Mouse (Mus musculus) layer of hippocampus, postnatal 14 days (tissue): ENCODE results near the gene Fasl. TPM values are rescaled to one million over a fixed set of nuclear protein-coding genes. Genes with fewer than 3 reads are reported as not detected.

Source experiments
- DNase-seq, 2 experiments: peaks; one replicate each; pipeline ENCODE4 v3.0.0; 2021 to 2022; ENCODE audit warnings: low spot score in 2 of 2, mixed read lengths in 1 of 2
- long read RNA-seq, 2 experiments: library from polyadenylated mRNA; stranded (forward); transcript quantifications; one replicate each; pipeline ENCODE4 v2.0.0; 2021
- total RNA-seq, 2 experiments: library from RNA; stranded (reverse); gene quantifications; 2 replicates each; pipeline ENCODE4 v1.2.3; 2021

Gene Fasl
- not detected for total RNA-seq
- long read RNA-seq, experiment 1, result 0 reads
- long read RNA-seq, experiment 2, result 0 reads

DNA sequence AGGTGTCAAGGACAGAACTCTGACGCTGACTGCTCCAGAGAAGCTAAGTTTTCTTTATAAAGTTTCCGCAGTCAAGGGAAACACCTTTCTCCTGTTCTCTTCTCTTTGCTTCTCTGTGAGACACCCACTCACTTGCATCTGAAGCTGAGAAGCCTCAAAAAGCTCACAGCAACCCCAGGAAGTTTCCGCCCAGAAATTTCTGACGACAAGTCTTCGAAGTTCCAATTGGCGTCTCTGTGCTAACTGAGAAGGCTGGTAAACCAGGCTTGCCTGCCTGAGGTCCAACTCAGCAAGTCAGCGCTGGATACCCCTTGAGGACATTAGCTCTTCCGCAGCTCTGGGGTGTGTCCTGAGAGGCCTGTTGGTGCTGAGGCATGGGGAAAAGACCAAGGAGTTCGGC is at the start of gene Fasl:
TSS of gene Fasl (minus strand) at position 157 of the 400 bp plus-strand sequence.
- no peak for DNase-seq

DNA sequence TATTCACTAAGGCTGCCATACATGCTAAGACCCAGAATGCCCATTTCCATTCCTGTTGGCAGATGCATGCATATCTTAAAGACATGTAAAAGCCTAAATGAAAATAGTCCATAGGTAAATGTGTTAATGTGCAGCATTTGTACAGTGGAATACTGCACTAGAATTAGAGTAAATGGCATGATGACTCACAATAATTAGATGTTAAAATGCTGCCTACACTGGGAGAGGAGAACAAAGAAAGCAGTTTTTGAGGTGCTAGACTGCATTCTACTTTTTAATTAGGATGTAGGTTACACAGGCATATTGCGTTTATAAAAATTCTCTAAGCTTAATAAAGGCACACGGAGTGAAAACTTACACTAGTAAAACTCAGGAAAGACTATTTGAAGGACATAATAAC is 38.4 kb upstream of the Fasl start:
- no peak for DNase-seq

DNA sequence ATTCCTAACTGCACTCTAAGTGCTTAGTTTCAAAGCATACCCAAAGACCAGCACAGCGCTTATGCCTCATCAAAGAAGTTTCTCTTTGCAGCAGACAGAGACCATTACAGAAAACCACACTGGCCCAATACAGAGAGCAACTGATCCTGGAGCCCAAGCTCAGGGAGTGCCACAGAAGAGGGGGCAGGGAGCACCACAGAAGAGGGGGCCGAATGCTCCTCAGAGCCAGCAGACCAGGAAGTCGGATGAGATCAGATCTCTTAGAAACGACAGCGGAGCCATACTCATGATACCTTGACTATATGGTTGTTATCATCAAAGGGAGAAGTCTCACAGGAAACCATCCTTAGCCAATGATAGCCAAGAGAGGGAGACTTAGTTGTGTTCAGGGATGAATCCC is 21.1 kb upstream of the Fasl start:
- no peak for DNase-seq

DNA sequence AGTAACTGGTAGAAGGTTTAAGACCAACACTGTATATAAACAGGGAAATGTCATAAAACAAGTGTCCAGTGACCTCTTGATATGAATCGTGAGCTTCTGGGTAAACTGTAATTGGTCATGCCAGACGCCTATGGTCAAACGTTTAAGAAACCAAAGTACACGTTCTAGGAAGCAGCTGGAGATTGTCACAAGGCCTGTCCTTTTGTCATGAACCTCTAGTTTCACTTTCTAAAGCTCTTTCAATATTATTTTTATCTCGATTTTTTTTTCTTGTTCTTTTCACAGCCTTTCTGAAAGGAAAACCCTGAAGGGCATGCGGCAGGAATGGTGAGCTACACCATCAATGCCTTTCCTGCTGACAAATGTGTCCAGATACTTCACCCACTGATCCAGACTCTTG is 20.7 kb upstream of the Fasl start:
- DNase-seq, result no peak

DNA sequence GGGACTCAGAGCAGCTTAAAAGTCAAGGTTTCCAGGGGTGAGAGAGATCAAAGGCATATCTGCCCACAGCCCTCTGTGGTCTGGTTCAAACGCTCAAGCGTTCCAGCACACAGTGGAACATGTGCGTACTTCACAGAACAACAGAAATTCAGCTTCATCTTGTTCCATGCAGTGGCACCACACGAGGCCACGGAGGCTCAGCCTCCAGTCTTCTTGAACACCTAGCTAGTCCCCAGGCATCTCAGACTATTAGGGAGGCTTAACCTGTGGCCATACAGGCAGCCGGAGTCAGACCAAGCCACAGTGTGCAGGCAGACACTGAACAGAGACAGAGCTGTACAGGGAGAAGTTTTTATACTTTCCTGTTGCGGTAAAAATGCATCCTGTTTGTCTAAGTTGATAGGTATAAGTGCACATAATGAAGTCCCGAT is 16.3 kb upstream of the Fasl start:
- DNase-seq, result no peak

DNA sequence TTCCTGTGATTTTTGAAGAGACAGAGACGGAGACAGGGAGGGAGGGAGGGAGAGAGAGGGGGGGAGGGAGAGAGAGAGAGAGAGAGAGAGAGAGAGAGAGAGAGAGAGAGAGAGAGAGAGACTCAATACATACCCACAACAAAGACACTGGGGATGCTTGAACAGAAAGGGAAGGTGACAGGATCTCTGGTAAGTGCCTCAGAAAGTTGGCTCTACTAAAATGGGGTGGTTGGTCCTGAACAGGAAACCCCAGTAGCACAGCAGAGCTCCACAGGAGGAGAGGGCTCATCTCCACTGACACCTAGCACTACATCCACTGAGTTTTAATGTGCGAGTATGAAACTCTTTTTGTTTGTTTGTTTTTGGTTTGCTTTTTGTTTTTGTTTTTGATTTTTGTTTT is 13.0 kb upstream of the Fasl start:
- no peak for DNase-seq

DNA sequence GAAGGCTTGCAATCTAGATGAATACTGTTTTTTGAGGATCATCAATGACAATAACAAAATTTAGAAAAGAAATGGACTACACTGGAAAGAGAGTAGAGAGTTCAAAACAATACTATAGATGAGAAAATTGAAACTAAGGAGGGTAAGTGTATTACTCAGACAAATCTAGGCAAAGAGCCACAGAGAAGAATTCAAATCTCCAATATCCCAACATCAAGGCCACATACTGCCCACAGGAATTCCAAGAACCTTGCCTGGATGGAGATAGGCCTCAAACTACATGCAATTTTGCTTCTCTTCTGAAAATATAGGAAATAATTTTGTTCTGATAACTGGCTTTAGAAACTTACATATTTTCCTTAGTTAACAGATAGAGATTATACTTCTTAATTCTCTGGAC is 12.0 kb upstream of the Fasl start:
- no peak for DNase-seq

DNA sequence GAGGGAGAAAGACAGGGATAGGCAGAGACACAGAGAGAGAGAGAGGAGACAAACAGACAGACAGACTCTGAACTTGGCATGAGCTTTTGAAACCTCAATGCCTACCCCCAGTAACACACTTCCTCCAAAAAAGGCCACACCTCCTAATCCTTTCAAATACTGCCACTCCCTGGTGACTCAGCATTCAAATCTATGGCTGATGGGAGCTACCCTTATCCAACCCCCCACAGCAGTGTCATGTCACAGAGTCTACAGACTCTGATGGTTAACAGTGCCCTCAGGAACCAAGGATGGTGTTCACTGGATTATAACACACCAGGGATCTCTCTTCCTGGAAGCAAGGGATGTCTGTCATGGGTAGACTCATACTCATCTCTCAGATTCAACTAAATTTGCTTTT is 11.5 kb upstream of the Fasl start:
- DNase-seq, result no peak

DNA sequence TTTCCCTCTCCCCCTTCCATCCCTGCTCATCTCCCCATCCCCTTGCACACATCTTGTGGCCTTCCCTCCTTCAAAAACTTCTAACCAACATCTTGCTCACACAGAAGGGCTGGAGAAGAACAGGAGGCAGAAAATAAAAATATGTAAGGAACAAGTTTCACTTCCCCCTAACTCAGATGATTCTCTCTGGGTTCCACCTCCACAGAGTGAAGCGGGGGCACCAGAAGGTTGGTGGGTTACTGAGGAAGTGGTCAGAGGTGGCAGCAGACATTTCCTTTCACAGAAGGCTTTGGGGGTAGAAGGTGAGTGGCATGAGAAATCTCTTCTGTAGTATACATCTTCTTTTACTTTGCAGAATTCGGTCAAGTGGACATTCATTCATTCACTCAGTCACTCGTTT is 10.6 kb upstream of the Fasl start:
- no peak for DNase-seq

DNA sequence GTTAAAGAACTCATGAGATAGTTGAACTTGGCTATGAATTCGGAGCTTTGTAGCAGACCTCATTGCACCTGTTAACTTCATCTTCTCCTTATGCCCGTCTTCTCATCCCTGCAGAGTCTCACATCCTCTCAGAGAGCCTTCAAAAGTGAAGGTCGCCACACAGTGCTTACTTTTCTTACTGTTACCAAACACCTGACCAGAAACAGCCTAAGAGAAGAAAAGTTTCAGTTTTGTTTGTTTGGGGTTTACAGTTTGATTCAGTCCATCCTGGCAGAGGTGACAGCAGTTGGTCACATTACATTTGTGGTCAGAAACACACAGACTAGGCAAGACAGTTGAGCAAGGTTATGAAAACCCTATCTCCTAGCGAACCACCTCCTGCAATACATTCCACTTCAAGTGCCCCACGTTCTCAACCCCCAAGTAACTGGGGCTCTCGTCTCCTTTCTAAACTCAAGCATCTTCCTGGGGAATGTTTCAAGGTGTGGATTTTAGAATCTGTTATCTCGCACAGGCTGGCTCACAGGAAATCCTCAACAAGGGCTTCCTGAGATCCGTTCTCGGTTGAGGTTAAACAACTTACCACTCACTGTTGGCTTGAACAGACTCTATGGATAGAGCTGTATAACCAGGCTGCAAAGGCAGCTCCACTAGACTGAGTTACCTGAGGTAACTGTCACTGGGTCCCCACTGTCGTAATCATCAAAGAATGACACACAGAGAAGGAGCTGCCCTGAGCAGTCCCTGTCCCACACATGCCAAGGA is 6.3 kb upstream of the Fasl start:
- DNase-seq, result no peak

DNA sequence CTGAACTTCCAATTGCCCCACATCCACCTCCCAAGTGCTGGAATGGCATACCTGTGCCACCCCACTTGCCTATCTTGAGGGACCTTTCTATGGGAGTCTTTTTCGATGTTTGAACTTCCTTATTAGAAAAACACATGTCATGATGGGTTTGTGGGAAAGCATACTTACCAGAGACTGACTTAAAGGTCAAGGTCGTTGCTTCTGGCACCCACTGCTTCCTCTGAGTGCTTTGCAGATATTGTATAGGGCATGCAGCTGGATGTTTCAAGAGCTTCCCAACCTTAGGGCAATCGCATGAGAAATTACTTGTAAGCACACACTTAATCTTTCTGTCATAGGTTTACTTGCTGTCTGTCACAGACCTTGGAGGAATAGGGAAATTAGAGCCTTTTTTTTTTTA is 5.0 kb upstream of the Fasl start:
- DNase-seq, result no peak

DNA sequence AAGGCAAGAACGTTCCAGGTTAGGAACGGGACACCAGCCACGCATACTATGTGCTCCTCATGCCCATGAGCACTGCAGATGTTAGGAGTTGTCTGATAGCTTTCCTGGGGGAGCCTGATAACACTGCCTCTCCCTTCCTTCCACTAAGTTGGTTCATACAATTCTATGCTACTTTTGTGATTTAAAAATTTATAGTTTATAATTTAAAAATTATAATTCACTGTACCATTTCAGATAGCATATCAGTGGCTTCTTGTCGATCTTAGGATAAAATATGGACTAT is 4.3 kb upstream of the Fasl start:
- no peak for DNase-seq

DNA sequence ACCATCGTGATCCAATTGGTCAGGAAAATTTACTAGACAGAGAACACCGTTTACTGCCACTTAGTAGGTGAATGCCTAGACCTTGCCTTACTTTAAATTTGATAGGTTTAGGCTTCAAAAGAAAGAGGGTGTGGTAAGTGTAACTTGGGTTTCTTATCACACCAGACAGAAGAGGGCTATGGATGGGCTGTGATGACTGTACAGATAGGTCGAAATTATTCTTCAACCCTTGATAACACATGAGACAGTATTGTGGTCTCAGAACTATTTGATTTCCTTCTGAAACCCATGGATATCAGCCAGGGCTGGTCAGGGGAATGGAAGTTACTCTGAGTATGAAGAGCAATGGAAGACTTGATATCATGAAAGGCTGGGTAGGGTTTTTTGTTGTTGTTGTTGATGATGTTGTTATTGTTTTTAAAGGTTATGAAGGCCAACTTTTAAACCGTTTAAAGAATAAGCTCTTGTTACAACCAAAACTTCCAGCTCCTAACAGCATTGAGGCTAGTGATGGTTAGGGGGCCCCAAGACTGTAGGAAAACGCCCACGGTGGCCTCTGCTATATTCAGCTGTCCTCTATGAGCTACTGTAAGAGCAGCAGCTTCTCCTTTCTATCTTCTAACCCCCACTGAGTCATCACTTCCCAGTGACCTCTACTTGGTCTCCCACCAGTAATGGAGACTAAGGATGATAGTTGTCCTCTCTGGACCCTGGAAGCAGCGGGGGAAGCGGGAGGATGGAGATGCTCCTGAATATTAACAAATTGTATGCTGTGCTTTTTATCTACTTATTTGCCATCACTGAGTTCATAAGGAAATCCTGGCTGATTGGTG is 3.8 kb upstream of the Fasl start:
- no peak for DNase-seq

DNA sequence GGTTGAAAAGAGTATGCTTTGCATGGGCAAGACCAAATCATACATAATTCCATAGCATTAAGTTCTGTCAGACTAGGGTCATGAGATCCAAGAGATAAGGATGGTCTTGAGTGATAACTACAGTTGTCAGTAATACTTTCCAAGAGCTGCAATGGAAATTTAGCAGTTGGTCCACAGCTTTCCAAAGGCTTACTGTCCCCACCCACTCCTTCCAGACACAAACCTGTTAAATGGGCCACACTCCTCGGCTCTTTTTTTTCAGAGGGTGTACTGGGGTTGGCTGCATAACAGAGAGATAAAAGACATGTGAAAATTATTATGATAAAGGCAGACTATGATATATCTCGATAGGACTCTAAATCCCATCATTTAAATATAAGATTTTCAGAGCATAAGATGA is 5.6 kb downstream of the Fasl start:
- no peak for DNase-seq

DNA sequence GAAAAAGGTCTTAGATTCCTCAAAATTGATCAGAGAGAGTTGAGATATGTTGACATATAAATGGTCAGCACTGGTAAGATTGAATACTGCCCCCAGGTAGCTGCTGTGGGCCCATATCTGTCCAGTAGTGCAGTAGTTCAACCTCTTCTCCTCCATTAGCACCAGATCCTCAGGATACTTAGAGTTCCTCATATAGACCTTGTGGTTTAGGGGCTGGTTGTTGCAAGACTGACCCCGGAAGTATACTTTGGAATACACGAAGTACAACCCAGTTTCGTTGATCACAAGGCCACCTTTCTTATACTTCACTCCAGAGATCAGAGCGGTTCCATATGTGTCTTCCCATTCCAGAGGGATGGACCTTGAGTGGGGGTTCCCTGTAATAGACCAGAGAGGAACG is 6.7 kb downstream of the Fasl start:
- no peak for DNase-seq

DNA sequence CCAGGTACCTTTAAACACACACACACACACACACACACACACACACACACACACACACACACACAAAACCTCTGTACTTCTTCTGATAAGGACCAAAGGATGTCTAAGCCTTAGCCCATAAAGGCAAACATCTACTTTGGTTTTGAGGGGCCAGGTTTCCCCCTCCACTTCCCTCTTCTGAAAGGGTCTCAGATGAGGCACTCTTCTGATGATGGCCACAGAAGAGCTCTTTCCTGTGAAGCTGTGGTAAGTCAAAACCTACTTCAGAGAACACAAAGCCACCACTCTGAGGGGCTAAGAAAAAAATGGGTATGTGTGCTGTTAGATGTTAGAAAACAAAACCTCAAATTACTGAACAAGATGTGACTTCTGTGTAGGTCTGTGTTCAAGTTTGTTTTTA is 9.2 kb downstream of the Fasl start:
- DNase-seq, result no peak

DNA sequence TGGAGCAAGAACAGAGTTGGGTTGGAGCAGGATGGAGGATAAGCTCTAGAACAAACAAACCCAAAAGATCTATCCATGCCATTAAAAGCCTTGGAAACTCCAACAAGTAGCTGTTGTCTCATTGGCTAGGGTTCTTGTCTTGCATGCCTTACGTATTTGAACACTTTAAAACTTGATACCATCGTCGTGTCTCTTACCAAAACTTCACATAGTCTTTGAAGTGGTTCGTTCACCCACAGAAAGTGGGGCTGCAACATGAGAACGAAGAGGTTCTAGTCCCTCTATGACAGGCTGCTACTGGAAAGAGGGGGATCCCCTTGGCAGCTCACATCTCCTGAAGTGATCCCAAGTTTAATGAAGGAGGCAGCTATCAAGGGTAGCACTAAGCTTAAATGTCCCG is 13.1 kb downstream of the Fasl start:
- DNase-seq, result no peak

DNA sequence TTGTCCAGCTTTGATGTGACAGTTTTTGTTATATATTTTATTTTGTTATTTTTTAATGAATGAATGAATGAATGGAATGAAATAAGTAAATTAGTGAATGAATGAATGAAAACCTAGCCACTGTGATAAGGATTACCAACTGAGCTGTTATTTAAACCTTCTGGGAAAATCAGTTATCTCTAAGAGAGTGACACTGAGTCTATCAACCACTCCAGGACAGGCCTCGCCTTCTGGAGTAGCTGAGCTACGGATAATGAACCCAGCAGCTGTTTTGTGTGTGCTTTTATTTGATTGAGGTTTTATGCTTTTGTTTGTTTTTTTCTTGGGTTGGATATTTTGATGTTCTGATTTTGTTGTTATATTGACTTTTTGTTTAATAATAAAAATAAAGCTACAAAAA is 17.0 kb downstream of the Fasl start:
- DNase-seq, result no peak

DNA sequence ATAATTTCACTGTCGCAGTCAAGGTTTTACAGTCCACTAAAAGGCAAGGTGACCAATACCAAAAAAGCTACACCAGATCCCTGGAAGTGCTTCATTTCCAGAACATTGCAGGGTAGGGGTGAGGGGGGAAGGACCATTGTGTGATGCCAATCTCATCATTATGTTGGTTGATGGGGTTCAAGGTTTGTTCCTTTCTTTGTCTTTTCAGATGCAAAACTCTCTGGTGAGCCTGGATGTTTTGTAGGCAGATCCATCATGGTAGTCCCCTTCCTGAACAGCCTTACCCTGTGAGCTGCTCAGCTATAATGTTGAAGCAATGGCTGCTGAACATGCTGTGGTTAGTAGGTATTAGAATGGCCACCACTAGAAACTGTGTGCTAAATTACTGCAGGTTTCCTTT is 19.0 kb downstream of the Fasl start:
- DNase-seq, result no peak

DNA sequence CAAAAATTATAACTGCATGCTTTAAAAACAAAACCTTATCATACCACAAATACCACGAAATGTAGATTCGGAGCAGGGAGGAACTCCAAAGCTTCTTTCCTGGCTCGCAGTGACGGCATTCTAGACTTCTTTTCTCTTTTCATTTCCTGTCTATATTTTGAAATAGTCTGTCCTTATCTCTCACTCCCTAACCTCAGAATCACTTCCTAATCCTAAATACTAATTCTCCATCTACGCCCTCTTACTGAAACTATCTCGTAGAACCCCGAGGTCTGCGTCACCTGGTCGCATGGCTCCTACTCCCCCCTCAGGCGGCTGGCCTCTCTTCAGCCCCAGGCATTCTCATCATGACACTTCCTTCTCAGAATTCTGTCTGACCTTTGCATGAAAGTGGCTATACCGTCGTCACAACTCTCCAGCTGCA is 21.2 kb downstream of the Fasl start:
- no peak for DNase-seq

DNA sequence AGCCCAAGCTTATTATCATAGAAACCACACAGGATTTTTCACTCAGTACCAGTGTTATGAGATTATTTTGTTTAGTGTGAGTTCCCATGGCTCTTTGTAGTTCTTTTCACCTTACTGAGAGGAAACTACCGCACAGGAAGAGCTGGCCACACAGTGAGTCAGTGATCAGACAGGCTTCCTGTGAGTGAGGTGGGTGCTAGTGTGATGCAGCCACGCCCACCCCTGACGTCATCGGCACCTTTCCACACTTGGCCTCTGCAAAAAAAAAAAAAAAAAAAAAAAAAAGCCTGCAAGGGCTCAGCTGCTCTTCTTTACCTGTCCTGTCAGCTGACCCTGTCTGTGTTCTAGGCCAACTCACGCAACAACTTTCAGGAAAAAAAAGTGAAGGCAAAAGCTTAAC is 21.6 kb downstream of the Fasl start:
- no peak for DNase-seq

DNA sequence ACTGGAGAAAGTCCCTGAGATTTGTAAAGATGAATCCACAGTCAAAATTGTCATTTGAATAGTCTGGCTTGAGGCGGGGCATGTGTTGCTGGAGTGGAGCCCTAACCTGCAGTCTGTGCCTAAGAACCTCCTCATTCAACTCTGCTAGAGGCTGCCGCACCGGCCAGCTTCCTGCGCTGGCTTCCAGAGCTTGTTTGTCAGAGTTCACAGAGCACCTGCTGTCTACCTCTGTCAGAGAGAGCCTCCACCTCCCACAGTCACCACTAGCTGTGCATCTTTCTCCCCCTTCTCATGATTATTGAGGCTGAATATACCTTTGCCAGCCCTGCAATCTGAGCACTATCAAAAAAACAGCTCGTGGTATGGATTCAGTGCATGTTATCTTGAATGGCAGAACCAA is 22.4 kb downstream of the Fasl start:
- DNase-seq, result no peak

DNA sequence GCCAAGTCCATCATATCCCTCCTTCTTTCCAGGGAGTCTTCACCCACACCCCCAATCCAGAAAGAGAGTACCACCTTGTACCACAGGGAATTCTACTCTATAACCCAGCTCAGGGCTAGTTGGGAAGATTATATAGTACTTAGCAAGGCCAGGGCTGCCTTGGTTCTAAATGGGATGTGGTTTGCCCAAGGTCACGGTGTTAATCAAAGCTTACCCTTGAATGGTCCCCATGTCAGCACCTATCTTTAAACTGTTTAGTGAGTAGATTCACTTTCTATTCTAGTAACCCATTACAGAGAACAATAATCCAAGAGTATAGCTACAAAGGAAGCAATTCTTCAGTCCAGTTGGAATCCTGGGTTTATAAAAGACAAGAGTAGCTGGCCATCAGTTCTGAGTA is 23.3 kb downstream of the Fasl start:
- no peak for DNase-seq
